Mouse (Mus musculus): ENCODE results near the gene Abhd10.

GRCm38 (mm10) chr16:45714489-45715150 lies 28.1 kb downstream of the Abhd10 start:
- TF ChIP-seq CTCF (IDR thresholded peaks at IDR 0.05) (no peak), POLR2A (IDR thresholded peaks at IDR 0.05; ENCODE audit: insufficient read depth, low read depth, low read length) (no peak), EP300 (IDR thresholded peaks at IDR 0.05; ENCODE audit: insufficient read depth, low read depth, low read length) (no peak)

Measured in heart, adult 2 months (tissue).